Mouse (Mus musculus) spleen, postnatal 36 days (tissue): ENCODE measurements around the gene Arhgef25.
"Not testable (repeated sequence)": the region's sequence is repeated elsewhere in the genome, so short reads cannot be mapped to it uniquely, and the experiment has no call there.

Experiments used
- DNase-seq, 2 experiments: peaks; one replicate each; pipeline ENCODE4 v3.0.0; 2022; ENCODE audit warnings: low spot score in 2 of 2, mixed read lengths in 1 of 2

Gene Arhgef25

DNA sequence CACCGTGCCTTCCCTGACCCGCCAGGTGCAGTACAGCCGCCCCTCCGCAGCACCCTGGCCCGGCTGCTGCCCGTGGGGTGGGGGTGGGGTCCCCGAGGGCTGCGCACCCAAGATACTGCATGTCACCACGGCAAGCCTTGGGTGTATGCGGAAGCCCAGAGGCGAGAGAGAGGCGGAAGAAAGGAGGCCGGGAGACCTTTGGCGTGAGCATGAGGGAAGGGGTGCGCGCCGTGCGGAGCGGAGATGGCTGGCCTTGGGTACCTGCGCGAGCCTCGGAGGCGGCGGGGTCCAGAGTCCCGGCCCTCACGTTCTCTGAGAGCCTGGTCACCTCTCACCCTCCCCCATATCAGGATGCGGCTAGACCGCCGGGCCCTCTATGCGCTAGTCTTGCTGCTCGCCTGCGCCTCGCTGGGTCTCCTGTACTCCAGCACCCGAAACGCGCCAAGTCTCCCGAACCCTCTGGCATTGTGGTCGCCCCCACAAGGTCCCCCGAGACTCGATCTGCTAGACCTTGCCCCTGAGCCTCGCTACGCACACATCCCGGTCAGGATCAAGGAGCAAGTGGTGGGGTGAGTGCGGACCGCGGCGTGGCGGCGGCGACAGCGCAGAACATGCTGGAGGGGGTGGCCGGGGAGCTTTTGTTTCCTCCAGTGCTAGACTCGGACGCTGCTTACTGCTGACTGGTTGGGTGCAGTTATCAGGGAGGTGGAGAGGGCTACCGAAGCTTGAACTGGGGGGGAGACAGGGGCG is 24.1 kb downstream of the Arhgef25 start:
- peak; percentile 75 to 76 for DNase-seq

DNA sequence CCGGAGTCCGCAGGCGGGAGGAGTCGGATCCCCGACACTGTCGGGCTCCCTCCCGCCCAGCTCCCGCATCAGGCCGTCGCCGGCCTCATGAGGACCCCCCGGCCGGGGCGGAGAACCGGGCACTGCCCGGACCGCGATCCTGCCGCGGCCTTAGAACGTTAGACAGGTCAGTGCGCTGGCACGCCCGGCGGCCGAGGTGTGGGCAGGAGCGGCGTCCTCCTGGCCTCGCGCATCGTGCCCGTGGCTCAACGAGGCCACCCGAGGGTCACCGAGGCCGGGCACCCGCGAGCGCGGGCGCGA is 24.6 kb downstream of the Arhgef25 start:
- no peak for DNase-seq

- peak; percentile 92 to 93 for DNase-seq
Observed at GRCm38 (mm10) chr10:127164631-127165353, 25.1 kb downstream of the Arhgef25 start, which contains the start of gene B4galnt1. B4galnt1 (plus strand) TSS chr10:127165225.

- DNase-seq: no peak
Observed at GRCm38 (mm10) chr10:127164190-127164589, 25.7 kb downstream of the Arhgef25 start.

DNA sequence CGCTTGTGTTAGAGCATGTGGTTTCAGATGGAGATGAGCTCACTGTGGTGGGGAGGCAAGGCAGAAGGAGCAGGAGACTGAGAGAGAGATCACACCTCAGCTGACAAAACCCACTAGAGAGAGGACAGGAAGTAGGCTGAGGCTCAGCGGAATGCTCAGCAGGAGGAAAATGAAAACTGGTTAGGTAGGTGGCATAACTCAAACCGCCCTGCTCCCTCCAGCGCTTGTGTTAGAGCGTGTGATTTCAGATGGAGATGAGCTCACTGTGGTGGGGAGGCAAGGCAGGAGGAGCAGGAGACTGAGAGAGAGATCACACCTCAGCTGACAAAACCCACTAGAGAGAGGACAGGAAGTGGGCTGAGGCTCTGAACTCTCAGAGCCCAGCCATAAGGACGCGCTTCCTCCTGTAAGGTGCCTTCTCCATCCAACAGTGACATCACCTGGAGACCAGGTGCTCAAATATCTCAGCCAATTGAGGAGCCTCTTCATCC is 27.1 kb downstream of the Arhgef25 start:
- DNase-seq: peak; percentile 60 to 63

DNA sequence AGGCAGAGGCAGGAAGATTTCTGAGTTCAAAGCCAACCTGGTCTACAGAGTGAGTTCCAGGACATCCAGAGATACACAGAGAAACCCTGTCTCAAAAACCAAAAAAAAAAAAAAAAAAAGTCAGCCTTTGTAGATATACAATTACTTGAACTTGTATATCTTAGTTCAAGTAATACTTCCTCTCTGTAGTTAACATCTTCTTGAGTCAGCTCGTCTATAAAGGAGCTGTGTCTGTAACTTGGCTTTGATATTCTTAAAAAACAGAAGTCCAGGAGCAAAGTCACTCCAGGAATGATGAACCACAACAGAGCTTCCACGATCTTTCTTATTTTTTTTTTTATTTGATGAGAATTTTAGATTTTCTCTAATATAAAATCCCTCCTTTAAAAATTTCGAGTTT is 29.2 kb downstream of the Arhgef25 start:
- no peak for DNase-seq

GRCm38 (mm10) chr10:127160081-127160480 is 29.8 kb downstream of the Arhgef25 start:
- no peak for DNase-seq

- DNase-seq: no peak
Observed at GRCm38 (mm10) chr10:127158471-127158870, 31.4 kb downstream of the Arhgef25 start.

GRCm38 (mm10) chr10:127156511-127156910 is 33.4 kb downstream of the Arhgef25 start:
- no peak for DNase-seq

DNA sequence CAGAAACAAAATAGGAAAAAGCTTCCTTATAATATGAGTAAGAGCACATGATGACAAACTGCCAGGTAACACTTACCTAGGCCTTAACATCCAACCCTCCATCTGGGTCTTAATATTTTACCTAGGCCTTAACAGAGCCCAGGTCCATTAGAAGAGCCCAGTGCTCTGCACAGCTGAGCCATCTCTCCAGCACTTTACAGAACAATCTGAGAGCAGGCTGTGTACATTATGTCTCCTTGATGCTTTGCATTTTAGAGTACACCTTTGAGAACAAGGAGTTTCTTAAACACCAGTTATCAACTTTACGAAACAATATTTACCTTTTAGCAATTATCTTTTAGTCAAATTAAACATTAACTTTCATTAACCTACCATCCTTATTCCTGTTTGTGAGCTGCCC is 33.8 kb downstream of the Arhgef25 start:
- DNase-seq: no peak

GRCm38 (mm10) chr10:127154652-127155051 is 35.2 kb downstream of the Arhgef25 start:
- DNase-seq: no peak

GRCm38 (mm10) chr10:127154241-127154640 is 35.6 kb downstream of the Arhgef25 start:
- no peak for DNase-seq

DNA sequence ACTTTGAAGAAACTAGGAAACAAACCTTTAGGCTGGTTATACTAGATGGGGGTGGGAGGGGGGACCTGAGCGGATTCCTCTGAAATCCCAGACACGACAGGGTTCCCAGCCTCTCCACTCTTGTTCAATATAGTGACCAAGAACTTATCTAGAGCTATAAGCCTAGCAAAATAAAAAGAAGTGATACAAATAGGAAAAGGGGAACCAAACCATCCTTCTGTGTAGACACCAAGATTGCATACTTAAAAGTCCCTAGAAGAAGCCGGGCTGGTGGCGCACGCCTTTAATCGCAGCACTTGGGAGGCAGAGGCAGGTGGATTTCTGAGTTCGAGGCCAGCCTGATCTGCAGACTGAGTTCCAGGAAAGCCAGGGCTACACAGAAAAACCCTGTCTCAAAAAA is 36.6 kb downstream of the Arhgef25 start:
- DNase-seq: no peak

GRCm38 (mm10) chr10:127152556-127152955 is 37.3 kb downstream of the Arhgef25 start:
- not testable (repeated sequence) for DNase-seq

DNA sequence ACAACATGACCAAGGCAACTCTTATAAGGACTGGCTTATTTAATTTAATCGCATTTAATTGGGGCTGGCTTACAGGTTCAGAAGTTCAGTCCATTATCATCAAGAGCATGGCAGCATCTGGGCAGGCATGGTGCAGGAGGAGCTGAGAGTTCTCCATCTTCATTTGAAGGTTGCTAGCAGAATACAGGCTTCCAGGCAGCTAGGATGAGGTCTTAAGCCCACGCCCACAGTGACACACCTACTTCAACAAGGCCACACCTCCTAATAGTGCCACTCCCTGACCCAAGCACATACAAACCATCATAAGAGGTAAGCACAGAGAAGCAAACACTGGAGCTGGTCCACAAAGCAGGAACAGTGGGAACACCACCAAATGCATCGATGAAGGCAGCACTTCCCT is 38.6 kb downstream of the Arhgef25 start:
- DNase-seq: not testable (repeated sequence)

DNA sequence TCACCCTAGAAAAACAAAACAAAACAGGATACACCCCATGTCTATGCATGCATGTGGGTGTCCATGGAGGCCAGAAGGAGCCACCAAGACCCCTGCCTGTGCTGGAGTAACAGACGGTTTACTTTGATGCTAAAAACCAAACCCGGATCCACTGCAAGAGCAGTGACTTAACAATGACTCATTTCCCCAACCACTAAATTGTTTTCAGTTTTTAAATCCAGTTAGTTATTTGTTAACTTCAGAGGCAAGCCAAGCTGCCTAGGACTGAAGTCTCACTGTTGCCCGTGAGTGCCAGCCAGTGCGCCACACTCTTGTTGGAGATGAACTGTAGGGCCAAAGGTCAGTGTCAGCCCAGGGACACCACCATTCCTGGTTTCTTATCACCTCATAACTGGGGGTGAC is 39.4 kb downstream of the Arhgef25 start:
- DNase-seq: no peak

DNA sequence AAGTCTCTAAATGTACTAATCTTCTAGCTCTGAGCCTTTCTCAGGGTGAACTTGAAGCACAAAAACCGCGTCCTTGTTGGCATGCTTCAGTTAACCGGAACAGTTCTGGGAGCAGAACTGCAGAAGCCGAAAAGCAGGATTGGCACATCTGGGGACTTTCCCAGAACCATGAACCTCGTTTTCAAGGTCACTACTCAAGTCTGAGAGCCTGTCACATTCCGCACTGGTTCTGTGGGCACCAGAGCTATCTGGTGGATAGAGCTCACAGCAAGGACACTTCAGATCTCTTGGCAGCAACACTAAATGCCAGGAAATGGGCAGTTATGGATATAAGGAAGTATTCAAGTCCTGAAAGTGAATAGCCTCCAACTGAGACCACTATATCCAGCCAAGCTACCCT is 42.7 kb downstream of the Arhgef25 start:
- no peak for DNase-seq

GRCm38 (mm10) chr10:127145303-127145702 is 44.6 kb downstream of the Arhgef25 start:
- DNase-seq: no peak

- DNase-seq: no peak
Observed at GRCm38 (mm10) chr10:127144536-127144935, 45.3 kb downstream of the Arhgef25 start.

GRCm38 (mm10) chr10:127143228-127143627 is 46.7 kb downstream of the Arhgef25 start:
- DNase-seq: no peak

- DNase-seq: peak; percentile 71
Observed at GRCm38 (mm10) chr10:127141500-127141899, 48.4 kb downstream of the Arhgef25 start.

- no peak for DNase-seq
Observed at GRCm38 (mm10) chr10:127140971-127141370, 48.9 kb downstream of the Arhgef25 start.
